Mouse (Mus musculus): Measurements from ENCODE around the gene Ybx2. TPM values are rescaled to one million over a fixed set of nuclear protein-coding genes. Genes with fewer than 3 reads are reported as not detected.
"Not testable (repeated sequence)": the region's sequence is repeated elsewhere in the genome, so short reads cannot be mapped to it uniquely, and the experiment has no call there.

Ybx2 gene
- polyA plus RNA-seq, 1 experiment from 2014 or later: 5.5 TPM

GRCm38 (mm10) chr11:69916652-69917378, 18.8 kb upstream of the Ybx2 start:
- H3K4me1 ChIP-seq (ENCODE audit: control insufficient read depth, insufficient read depth, low read length): peaks cover 12% of the 10 kb centered on the region
- H3K27ac ChIP-seq (replicated peaks; ENCODE audit: low read depth, low read length); H3K27me3 ChIP-seq (ENCODE audit: control insufficient read depth, insufficient read depth, low read length); DNase-seq (ENCODE audit: low spot score); H3K4me2 ChIP-seq (ENCODE audit: low read depth, low read length); H3K9ac ChIP-seq (replicated peaks; ENCODE audit: low read length); ATAC-seq (replicated peaks; ENCODE audit: insufficient number of reproducible peaks, low FRiP score, low TSS enrichment, low read depth); H3K9me3 ChIP-seq (replicated peaks; ENCODE audit: control insufficient read depth, low read length); H3K4me3 ChIP-seq (ENCODE audit: low read depth, low read length): not testable (repeated sequence)
- WGBS: 71% methylated on average over 7 of the region's 7 CpGs
- H3K36me3 ChIP-seq (replicated peaks; ENCODE audit: control insufficient read depth, insufficient read depth, low read depth, low read length): peaks cover 26% of the 10 kb centered on the region

- Histone ChIP-seq H3K4me2 (ENCODE audit: low read depth, low read length) (no peak overlapping the region), H3K27me3 (ENCODE audit: control insufficient read depth, insufficient read depth, low read length) (no peaks in the 10 kb centered on the region), H3K27ac (replicated peaks; ENCODE audit: low read depth, low read length) (no peak overlapping the region), H3K9me3 (replicated peaks; ENCODE audit: control insufficient read depth, low read length) (no peaks in the 10 kb centered on the region), H3K4me1 (ENCODE audit: control insufficient read depth, insufficient read depth, low read length) (peaks cover 12% of the 10 kb centered on the region), H3K4me3 (ENCODE audit: low read depth, low read length) (no peak overlapping the region), H3K9ac (replicated peaks; ENCODE audit: low read length) (no peak overlapping the region), H3K36me3 (replicated peaks; ENCODE audit: control insufficient read depth, insufficient read depth, low read depth, low read length) (peaks cover 22% of the 10 kb centered on the region)
- DNase-seq (ENCODE audit: low spot score) (no peak), ATAC-seq (replicated peaks; ENCODE audit: insufficient number of reproducible peaks, low FRiP score, low TSS enrichment, low read depth) (no peak)
- 83% methylated on average over 8 of the region's 8 CpGs for WGBS
These were observed 18.1 kb upstream of the Ybx2 start for GRCm38 (mm10) chr11:69917379-69917948.

DNA sequence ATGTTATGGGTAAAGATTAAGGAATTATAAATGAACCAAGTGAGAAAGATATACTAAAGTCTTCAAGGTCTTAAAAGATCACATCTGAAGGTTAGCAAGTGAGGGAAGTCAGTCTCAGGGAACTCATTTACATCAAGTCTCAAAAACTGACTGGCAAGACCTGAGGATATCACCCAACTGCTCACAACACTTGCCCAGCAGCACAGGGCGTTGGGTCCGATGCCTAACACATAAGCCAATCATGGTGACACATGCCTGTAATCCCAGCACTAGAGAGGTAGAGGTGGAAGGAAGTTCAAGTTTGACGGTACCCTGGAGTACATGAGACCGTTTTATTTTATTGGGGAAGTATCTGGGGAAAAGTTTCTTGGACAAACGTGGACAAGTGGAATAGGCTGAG, 17.5 kb upstream of the Ybx2 start:
- H3K27me3 ChIP-seq (ENCODE audit: control insufficient read depth, insufficient read depth, low read length): no peaks in the 10 kb centered on the region
- WGBS: 85% methylated on average over 5 of the region's 5 CpGs
- H3K27ac ChIP-seq (replicated peaks; ENCODE audit: low read depth, low read length): no peak overlapping the region
- ATAC-seq (replicated peaks; ENCODE audit: insufficient number of reproducible peaks, low FRiP score, low TSS enrichment, low read depth) (no peak), DNase-seq (ENCODE audit: low spot score) (no peak)
- H3K9ac ChIP-seq (replicated peaks; ENCODE audit: low read length): no peak overlapping the region
- H3K9me3 ChIP-seq (replicated peaks; ENCODE audit: control insufficient read depth, low read length): no peaks in the 10 kb centered on the region
- H3K4me3 ChIP-seq (ENCODE audit: low read depth, low read length): no peak overlapping the region
- no peak overlapping the region for H3K4me2 ChIP-seq (ENCODE audit: low read depth, low read length)
- H3K4me1 ChIP-seq (ENCODE audit: control insufficient read depth, insufficient read depth, low read length): peaks cover 12% of the 10 kb centered on the region
- H3K36me3 ChIP-seq (replicated peaks; ENCODE audit: control insufficient read depth, insufficient read depth, low read depth, low read length): peaks cover 22% of the 10 kb centered on the region

DNA sequence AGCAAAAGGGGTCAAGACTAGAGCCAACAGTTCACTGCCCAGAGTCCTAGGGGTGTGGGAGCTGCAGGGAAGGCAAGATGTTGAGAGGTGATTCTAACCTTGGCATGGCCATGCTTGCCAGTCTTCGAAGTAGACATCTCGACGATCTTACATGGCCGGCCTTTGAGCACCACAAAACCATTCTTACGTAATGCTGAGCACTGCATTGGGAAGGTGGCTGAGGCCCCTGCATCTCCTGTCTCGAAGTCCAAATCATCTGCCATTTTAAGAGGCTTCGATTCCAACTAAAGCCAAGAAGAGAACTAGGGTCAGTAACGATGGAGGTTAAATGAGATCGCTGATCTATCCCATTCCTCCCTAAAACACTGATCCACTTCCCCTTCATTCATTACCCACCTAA, 16.5 kb upstream of the Ybx2 start:
- Histone ChIP-seq H3K27me3 (ENCODE audit: control insufficient read depth, insufficient read depth, low read length) (no peaks in the 10 kb centered on the region), H3K4me1 (ENCODE audit: control insufficient read depth, insufficient read depth, low read length) (peaks cover 12% of the 10 kb centered on the region), H3K27ac (replicated peaks; ENCODE audit: low read depth, low read length) (no peak overlapping the region), H3K36me3 (replicated peaks; ENCODE audit: control insufficient read depth, insufficient read depth, low read depth, low read length) (peaks cover 22% of the 10 kb centered on the region), H3K9ac (replicated peaks; ENCODE audit: low read length) (peak overlapping the region; percentile 11; the same call in 1 of the 2 replicates), H3K4me2 (ENCODE audit: low read depth, low read length) (peak overlapping the region; percentile 82), H3K4me3 (ENCODE audit: low read depth, low read length) (peak overlapping the region; percentile 97), H3K9me3 (replicated peaks; ENCODE audit: control insufficient read depth, low read length) (no peaks in the 10 kb centered on the region)
- DNase-seq (ENCODE audit: low spot score) (no peak), ATAC-seq (replicated peaks; ENCODE audit: insufficient number of reproducible peaks, low FRiP score, low TSS enrichment, low read depth) (no peak)
- 84% methylated on average over 9 of the region's 9 CpGs for WGBS

- Histone ChIP-seq H3K9me3 (replicated peaks; ENCODE audit: control insufficient read depth, low read length) (no peaks in the 10 kb centered on the region), H3K4me1 (ENCODE audit: control insufficient read depth, insufficient read depth, low read length) (peaks cover 11% of the 10 kb centered on the region), H3K4me2 (ENCODE audit: low read depth, low read length) (peak overlapping the region; percentile 82), H3K27me3 (ENCODE audit: control insufficient read depth, insufficient read depth, low read length) (no peaks in the 10 kb centered on the region), H3K27ac (replicated peaks; ENCODE audit: low read depth, low read length) (peak overlapping the region; percentile 89), H3K4me3 (ENCODE audit: low read depth, low read length) (peak overlapping the region; percentile 97), H3K36me3 (replicated peaks; ENCODE audit: control insufficient read depth, insufficient read depth, low read depth, low read length) (peaks cover 22% of the 10 kb centered on the region), H3K9ac (replicated peaks; ENCODE audit: low read length) (peak overlapping the region; percentile 96)
- 1% methylated on average over 17 of the region's 17 CpGs for WGBS
- DNase-seq (ENCODE audit: low spot score) (peak; percentile 75), ATAC-seq (replicated peaks; ENCODE audit: insufficient number of reproducible peaks, low FRiP score, low TSS enrichment, low read depth) (no peak)
These were observed 15.8 kb upstream of the Ybx2 start for GRCm38 (mm10) chr11:69919661-69920265.

DNA sequence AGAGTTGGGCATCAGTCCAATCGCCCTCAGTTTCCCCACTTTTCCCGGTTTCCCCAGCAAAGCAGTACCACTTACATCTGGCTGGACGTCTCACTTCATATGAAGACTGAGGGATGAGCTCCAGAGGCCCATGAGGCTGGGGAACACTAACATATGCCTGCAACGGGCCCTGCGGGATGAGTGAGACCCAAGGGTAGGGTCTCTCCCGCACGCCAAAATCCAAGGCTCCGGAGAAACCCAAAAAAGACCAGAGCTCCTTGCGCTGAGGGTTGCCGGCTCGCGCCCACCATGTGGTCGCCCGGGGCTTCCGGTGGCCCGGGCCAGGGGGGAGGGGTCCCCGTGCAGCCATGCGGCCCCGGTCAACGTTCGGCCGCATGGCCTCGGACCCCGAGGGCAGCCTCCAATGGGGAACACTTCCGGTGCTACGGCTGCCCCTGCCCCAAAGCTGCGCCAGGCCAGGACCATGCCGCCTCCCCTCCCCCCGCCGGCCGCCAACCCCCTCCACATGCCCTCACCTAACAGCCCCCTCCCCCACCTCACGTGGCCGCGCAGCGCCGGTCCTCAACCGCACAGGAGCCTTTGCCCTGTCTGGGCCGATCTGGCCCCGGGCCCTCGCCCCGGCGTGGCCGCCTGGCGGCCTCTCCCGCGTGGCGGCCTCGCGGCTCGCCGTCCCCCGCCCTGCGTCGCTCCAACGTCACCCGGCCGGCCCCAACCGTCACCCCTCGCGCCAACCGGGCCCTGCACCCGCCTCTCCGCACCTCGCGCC, 15.1 kb upstream of the Ybx2 start:
- Histone ChIP-seq H3K36me3 (replicated peaks; ENCODE audit: control insufficient read depth, insufficient read depth, low read depth, low read length) (peaks cover 16% of the 10 kb centered on the region), H3K4me3 (ENCODE audit: low read depth, low read length) (peak overlapping the region; percentile 97), H3K4me1 (ENCODE audit: control insufficient read depth, insufficient read depth, low read length) (peaks cover 8% of the 10 kb centered on the region; the same call in 1 of the 2 replicates), H3K9me3 (replicated peaks; ENCODE audit: control insufficient read depth, low read length) (no peaks in the 10 kb centered on the region), H3K27ac (replicated peaks; ENCODE audit: low read depth, low read length) (peak overlapping the region; percentile 89), H3K4me2 (ENCODE audit: low read depth, low read length) (peak overlapping the region; percentile 82), H3K9ac (replicated peaks; ENCODE audit: low read length) (peak overlapping the region; percentile 96), H3K27me3 (ENCODE audit: control insufficient read depth, insufficient read depth, low read length) (no peaks in the 10 kb centered on the region)
- WGBS: under 1% methylated on average over 52 of the region's 65 CpGs
- DNase-seq (ENCODE audit: low spot score) (peak; percentile 55), ATAC-seq (replicated peaks; ENCODE audit: insufficient number of reproducible peaks, low FRiP score, low TSS enrichment, low read depth) (peak; percentile 6)

- no peaks in the 10 kb centered on the region for H3K27me3 ChIP-seq (ENCODE audit: control insufficient read depth, insufficient read depth, low read length)
- DNase-seq (ENCODE audit: low spot score) (peak; percentile 100), ATAC-seq (replicated peaks; ENCODE audit: insufficient number of reproducible peaks, low FRiP score, low TSS enrichment, low read depth) (peak; percentile 95)
- WGBS: under 1% methylated on average over 77 of the region's 78 CpGs
- H3K36me3 ChIP-seq (replicated peaks; ENCODE audit: control insufficient read depth, insufficient read depth, low read depth, low read length): peaks cover 10% of the 10 kb centered on the region
- no peaks in the 10 kb centered on the region for H3K9me3 ChIP-seq (replicated peaks; ENCODE audit: control insufficient read depth, low read length)
- peak within 1 kb of the TSS; percentile 96 for H3K9ac ChIP-seq (replicated peaks; ENCODE audit: low read length)
- peak within 1 kb of the TSS; percentile 94 for H3K27ac ChIP-seq (replicated peaks; ENCODE audit: low read depth, low read length)
- H3K4me3 ChIP-seq (ENCODE audit: low read depth, low read length): peak within 1 kb of the TSS; percentile 97
- H3K4me2 ChIP-seq (ENCODE audit: low read depth, low read length): peak within 1 kb of the TSS; percentile 82
- H3K4me1 ChIP-seq (ENCODE audit: control insufficient read depth, insufficient read depth, low read length): peaks cover 5% of the 10 kb centered on the region; the same call in 1 of the 2 replicates
These were observed 14.2 kb upstream of the Ybx2 start, which contains the start of gene Eif5a for GRCm38 (mm10) chr11:69921114-69922011. Gene Eif5a (minus strand): TSS chr11:69921958.

Data from embryonic facial prominence, embryonic 11.5 days (tissue).